Mouse (Mus musculus): ENCODE data around the gene Calm2.

GRCm38 (mm10) chr17:87473736-87474500 lies 27.2 kb upstream of the Calm2 start:
- TF ChIP-seq GATA1 (IDR thresholded peaks at IDR 0.05; ENCODE audit: low read length) (no peak), TAL1 (IDR thresholded peaks at IDR 0.05; ENCODE audit: low read length) (no peak)
